Comparison of ENCODE assay signal across 13 mouse cellular contexts in the genomic region with DNA sequence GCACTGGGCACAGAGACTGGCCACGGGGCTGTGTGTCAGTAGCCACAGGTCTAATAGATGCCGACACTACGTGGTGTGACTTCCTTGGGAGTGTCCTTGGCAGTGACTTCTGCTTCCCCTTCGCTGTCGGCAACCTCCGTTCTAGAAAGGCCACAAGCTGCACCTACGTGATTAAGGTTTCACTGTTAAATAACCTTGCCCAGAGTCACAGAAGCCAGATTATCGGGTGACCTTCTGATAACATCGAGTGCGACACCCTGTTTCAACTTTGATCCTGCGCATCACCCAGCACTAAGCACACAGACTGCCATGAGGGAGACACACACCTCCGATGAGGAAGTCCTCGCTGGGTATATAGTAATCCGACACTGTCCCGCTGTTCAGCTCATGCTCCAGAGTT. TPM values are rescaled to one million over a fixed set of nuclear protein-coding genes. Genes with fewer than 3 reads are reported as not detected.
A peak's percentile ranks its signal among the peaks of the same experiment; 100 is the strongest.
DNase-seq lines count a peak whose midpoint lies in the region; ATAC-seq and TF ChIP-seq lines count a peak whose summit lies in the region.
"Had no signal": no experiment of that assay in that cellular context is flagged by ENCODE, and none has a peak within 500 bp of the region (broad histone marks: within the 10 kb centered on the region; RNA-seq: fewer than 3 reads in every experiment).

No protein-coding gene starts in this region.

- peak overlapping the region; percentile 22; the same call in 1 of the 2 replicates for H3K9ac ChIP-seq in heart, embryonic 16.5 days (ENCODE audit: low read length)
- H3K9ac ChIP-seq in heart, embryonic 11.5 days (ENCODE audit: low read depth, low read length), result no peak overlapping the region
- peak overlapping the region; percentile 44 for H3K9ac ChIP-seq in MEL (ENCODE audit: control insufficient read depth, low read depth, low read length, poor library complexity, severe bottlenecking)
- H3K9ac ChIP-seq in intestine, postnatal 0 days (ENCODE audit: low read depth, low read length), result no peak overlapping the region
- no peak overlapping the region for H3K9ac ChIP-seq in hindbrain, postnatal 0 days (replicated peaks; ENCODE audit: low read length)
- H3K9ac ChIP-seq: limb, embryonic 12.5 days; stomach, embryonic 15.5 days had no signal

- peaks cover 11% of the 10 kb centered on the region for H3K4me1 ChIP-seq in heart, embryonic 16.5 days (ENCODE audit: control insufficient read depth, insufficient read depth, low read length)
- H3K4me1 ChIP-seq in heart, embryonic 11.5 days (ENCODE audit: control insufficient read depth, insufficient read depth, low read length), result peaks cover 5% of the 10 kb centered on the region
- peaks cover 9 to 28% of the 10 kb centered on the region in 2 experiments for H3K4me1 ChIP-seq in MEL (ENCODE audit: control insufficient read depth in 1 of 2, insufficient read depth in 2 of 2, low read length in 2 of 2)
- H3K4me1 ChIP-seq in intestine, postnatal 0 days (replicated peaks; ENCODE audit: control insufficient read depth, insufficient read depth, low read length), result 0 out of 2 replicates have a peak, but pooled peaks cover 5% of the 10 kb centered on the region
- peaks cover 11% of the 10 kb centered on the region; the same call in 1 of the 2 replicates for H3K4me1 ChIP-seq in hindbrain, postnatal 0 days (ENCODE audit: insufficient read depth, low read length)

- no peaks in the 10 kb centered on the region for H3K9me3 ChIP-seq in heart, embryonic 16.5 days (replicated peaks; ENCODE audit: control insufficient read depth, low read length)
- no peaks in the 10 kb centered on the region; the same call in 1 of the 2 replicates for H3K9me3 ChIP-seq in heart, embryonic 11.5 days (replicated peaks; ENCODE audit: control insufficient read depth, low read length)
- no peaks in the 10 kb centered on the region for H3K9me3 ChIP-seq in MEL (replicated peaks; ENCODE audit: insufficient read depth, low read length)
- H3K9me3 ChIP-seq in intestine, postnatal 0 days (ENCODE audit: control insufficient read depth), result no peaks in the 10 kb centered on the region
- H3K9me3 ChIP-seq in hindbrain, postnatal 0 days (ENCODE audit: low read length), result no peaks in the 10 kb centered on the region
- H3K9me3 ChIP-seq: limb, embryonic 12.5 days; stomach, embryonic 15.5 days had no signal

- H3K27ac ChIP-seq in heart, embryonic 16.5 days (ENCODE audit: low read length), result no peak overlapping the region
- no peak overlapping the region for H3K27ac ChIP-seq in heart, embryonic 11.5 days (ENCODE audit: low read depth, low read length)
- H3K27ac ChIP-seq in MEL (ENCODE audit: control insufficient read depth, low read depth, low read length), result peak overlapping the region; percentile 51
- no peak overlapping the region for H3K27ac ChIP-seq in intestine, postnatal 0 days (ENCODE audit: low read depth, low read length)
- H3K27ac ChIP-seq in hindbrain, postnatal 0 days, result no peak overlapping the region
- H3K27ac ChIP-seq: limb, embryonic 12.5 days; stomach, embryonic 15.5 days had no signal

- ATAC-seq in heart, embryonic 16.5 days (replicated peaks; ENCODE audit: extremely low read depth, insufficient read depth, low FRiP score), result no peak
- ATAC-seq in heart, embryonic 11.5 days (replicated peaks; ENCODE audit: insufficient number of reproducible peaks, low FRiP score, low TSS enrichment), result no peak
- ATAC-seq in intestine, postnatal 0 days, result peak; percentile 52
- ATAC-seq in hindbrain, postnatal 0 days, result no peak

- H3K4me3 ChIP-seq in heart, embryonic 16.5 days (ENCODE audit: low read length), result peak overlapping the region; percentile 3; the same call in 1 of the 2 replicates
- H3K4me3 ChIP-seq in heart, embryonic 11.5 days (ENCODE audit: low read depth, low read length), result no peak overlapping the region
- H3K4me3 ChIP-seq in MEL (ENCODE audit: control insufficient read depth in 1 of 2, insufficient read depth in 1 of 2, low read depth in 2 of 2, low read length in 2 of 2), result peak overlapping the region; percentile 28 to 42
- H3K4me3 ChIP-seq in intestine, postnatal 0 days (ENCODE audit: low read depth, low read length), result no peak overlapping the region
- no peak overlapping the region for H3K4me3 ChIP-seq in hindbrain, postnatal 0 days (ENCODE audit: low read length)
- H3K4me3 ChIP-seq: limb, embryonic 12.5 days; stomach, embryonic 15.5 days had no signal

- H3K36me3 ChIP-seq in heart, embryonic 16.5 days (ENCODE audit: control insufficient read depth, insufficient read depth), result no peaks in the 10 kb centered on the region
- no peaks in the 10 kb centered on the region for H3K36me3 ChIP-seq in heart, embryonic 11.5 days (ENCODE audit: control insufficient read depth, insufficient read depth, low read length)
- peaks cover 0 to 24% of the 10 kb centered on the region in 2 experiments; a peak in 3 of 4 replicates for H3K36me3 ChIP-seq in MEL (ENCODE audit: control insufficient read depth in 1 of 2, insufficient read depth in 2 of 2, low read length in 2 of 2)
- no peaks in the 10 kb centered on the region for H3K36me3 ChIP-seq in intestine, postnatal 0 days (ENCODE audit: control insufficient read depth, insufficient read depth)
- H3K36me3 ChIP-seq in hindbrain, postnatal 0 days (ENCODE audit: insufficient read depth, low read length), result no peaks in the 10 kb centered on the region

- DNase-seq in MEL (ENCODE audit: low read depth, low spot score), result peak; percentile 98
- DNase-seq in natural killer cell, adult 2 months (ENCODE audit: low spot score in 2 of 2), result peak; percentile 48 to 51
- DNase-seq in layer of hippocampus, adult 9-10 months (ENCODE audit: low spot score), result no peak
- no peak for DNase-seq in hindbrain, postnatal 0 days (ENCODE audit: low spot score)
- no peak for DNase-seq in testis, postnatal 10 days (ENCODE audit: low spot score)
- DNase-seq: adrenal gland, postnatal 36 days; cerebellum, postnatal 25 days; lung, postnatal 14 days had no signal

- H3K27me3 ChIP-seq in heart, embryonic 16.5 days (ENCODE audit: control insufficient read depth, insufficient read depth, low read length), result no peaks in the 10 kb centered on the region
- H3K27me3 ChIP-seq in heart, embryonic 11.5 days (ENCODE audit: control insufficient read depth, insufficient read depth, low read length), result peaks cover 6% of the 10 kb centered on the region; the same call in 1 of the 2 replicates
- no peaks in the 10 kb centered on the region for H3K27me3 ChIP-seq in MEL (ENCODE audit: control insufficient read depth in 1 of 2, insufficient read depth in 2 of 2, low read length in 2 of 2)
- no peaks in the 10 kb centered on the region for H3K27me3 ChIP-seq in intestine, postnatal 0 days (replicated peaks; ENCODE audit: control insufficient read depth, insufficient read depth, low read length)
- no peaks in the 10 kb centered on the region for H3K27me3 ChIP-seq in hindbrain, postnatal 0 days (ENCODE audit: insufficient read depth, low read length)
- H3K27me3 ChIP-seq: stomach, embryonic 15.5 days had no signal

- no peak for TF ChIP-seq RAD21 in MEL (IDR thresholded peaks at IDR 0.05; ENCODE audit: low read depth, low read length)

- 37% methylated on average over 15 of the region's 15 CpGs for WGBS in heart, embryonic 16.5 days
- 52% methylated on average over 15 of the region's 15 CpGs for WGBS in heart, embryonic 11.5 days (ENCODE audit: insufficient replicate concordance)
- WGBS in intestine, postnatal 0 days, result 28% methylated on average over 15 of the region's 15 CpGs
- WGBS in hindbrain, postnatal 0 days, result 79% methylated on average over 15 of the region's 15 CpGs

- H3K4me2 ChIP-seq in heart, embryonic 16.5 days (ENCODE audit: low read depth, low read length), result peak overlapping the region; percentile 12; the same call in 1 of the 2 replicates
- H3K4me2 ChIP-seq in heart, embryonic 11.5 days, result no peak overlapping the region
- H3K4me2 ChIP-seq in intestine, postnatal 0 days (replicated peaks; ENCODE audit: low read depth), result peak overlapping the region; percentile 37; the same call in 1 of the 2 replicates
- no peak overlapping the region for H3K4me2 ChIP-seq in hindbrain, postnatal 0 days (ENCODE audit: low read depth, low read length)
- H3K4me2 ChIP-seq: limb, embryonic 12.5 days; stomach, embryonic 15.5 days had no signal

- TF ChIP-seq POLR2A in MEL (IDR thresholded peaks at IDR 0.05; ENCODE audit: control insufficient read depth in 1 of 2, insufficient read depth in 1 of 2, low read depth in 1 of 2, low read length in 2 of 2, poor library complexity in 1 of 2), result peak in 1 of 2 experiments; percentile 95; a peak in 2 of 4 replicates

- no peak for TF ChIP-seq CTCF in MEL (IDR thresholded peaks at IDR 0.05 in 2 of 3, conservative IDR thresholded peaks at IDR 0.05 in 1 of 3; ENCODE audit: control insufficient read depth in 1 of 3, insufficient read depth in 1 of 3, low read depth in 2 of 3, low read length in 3 of 3, poor library complexity in 1 of 3, severe bottlenecking in 1 of 3)
- no peak for TF ChIP-seq CTCF in intestine, postnatal 0 days (IDR thresholded peaks at IDR 0.05; ENCODE audit: low read depth)
- TF ChIP-seq CTCF in hindbrain, postnatal 0 days (IDR thresholded peaks at IDR 0.05; ENCODE audit: low read depth), result no peak

- no peak for TF ChIP-seq EP300 in MEL (IDR thresholded peaks at IDR 0.05; ENCODE audit: low read depth in 1 of 2, low read length in 2 of 2)

- H3K79me2 ChIP-seq in MEL (ENCODE audit: control insufficient read depth, insufficient read depth, low read length, poor library complexity), result peaks cover 12% of the 10 kb centered on the region

RNA-seq across cellular contexts. Expression of gene Zbtb42, which starts 9.8 kb away (rescaled TPM):
- 4.9 and 6.9 TPM in 2 replicates for polyA plus RNA-seq in heart, embryonic 16.5 days (2015; fragmentation: Nextera tagmentation; extraction: Ambion mirVana)
- polyA plus RNA-seq in heart, embryonic 11.5 days (2014; fragmentation: Nextera tagmentation; extraction: Ambion mirVana), result 2.8 and 4.2 TPM in 2 replicates
- 4.5 and 7.6 TPM in 2 replicates for total RNA-seq in MEL (2012; rRNA removed)
- polyA plus RNA-seq in MEL (2012; ENCODE audit: insufficient read depth in 1 of 2, insufficient read length in 2 of 2, low read depth in 1 of 2, low replicate concordance in 2 of 2, missing spikeins in 1 of 2), result 10 to 100 TPM in 1 of 2 experiments, not detected in 1; 11.4 TPM
- polyA plus RNA-seq in intestine, postnatal 0 days (2015; fragmentation: Nextera tagmentation; extraction: Ambion mirVana), result 8.1 and 8.3 TPM in 2 replicates
- total RNA-seq in hindbrain, postnatal 0 days (2014; rRNA removed), result 3.3 and 12.1 TPM in 2 replicates
- 2.2 and 3.7 TPM in 2 replicates for polyA plus RNA-seq in hindbrain, postnatal 0 days (2015; fragmentation: Nextera tagmentation; extraction: Ambion mirVana)

RNA-seq across cellular contexts. Expression of gene Akt1, which starts 13.8 kb away (rescaled TPM):
- 51.4 and 56.7 TPM in 2 replicates for polyA plus RNA-seq in heart, embryonic 16.5 days (2015; fragmentation: Nextera tagmentation; extraction: Ambion mirVana)
- 94.2 and 108 TPM in 2 replicates for polyA plus RNA-seq in heart, embryonic 11.5 days (2014; fragmentation: Nextera tagmentation; extraction: Ambion mirVana)
- total RNA-seq in MEL (2012; rRNA removed), result 289 and 322 TPM in 2 replicates
- 100 to 1,000 TPM; 764 to 827 TPM for polyA plus RNA-seq in MEL (2012; ENCODE audit: insufficient read depth in 1 of 2, insufficient read length in 2 of 2, low read depth in 1 of 2, low replicate concordance in 2 of 2, missing spikeins in 1 of 2)
- polyA plus RNA-seq in intestine, postnatal 0 days (2015; fragmentation: Nextera tagmentation; extraction: Ambion mirVana), result 121 and 125 TPM in 2 replicates
- total RNA-seq in hindbrain, postnatal 0 days (2014; rRNA removed), result 179 and 197 TPM in 2 replicates
- polyA plus RNA-seq in hindbrain, postnatal 0 days (2015; fragmentation: Nextera tagmentation; extraction: Ambion mirVana), result 90.8 and 97.4 TPM in 2 replicates

RNA-seq across cellular contexts. Expression of gene Cep170b, which starts 31.8 kb away (rescaled TPM):
- 4.3 and 5.1 TPM in 2 replicates for polyA plus RNA-seq in heart, embryonic 16.5 days (2015; fragmentation: Nextera tagmentation; extraction: Ambion mirVana)
- 2.6 and 3.1 TPM in 2 replicates for polyA plus RNA-seq in heart, embryonic 11.5 days (2014; fragmentation: Nextera tagmentation; extraction: Ambion mirVana)
- total RNA-seq in MEL (2012; rRNA removed), result 40.0 and 49.7 TPM in 2 replicates
- polyA plus RNA-seq in MEL (2012; ENCODE audit: insufficient read depth in 1 of 2, insufficient read length in 2 of 2, low read depth in 1 of 2, low replicate concordance in 2 of 2, missing spikeins in 1 of 2), result 10 to 100 TPM in 1 of 2 experiments, not detected in 1; 64.0 TPM
- 12.7 and 13.4 TPM in 2 replicates for polyA plus RNA-seq in intestine, postnatal 0 days (2015; fragmentation: Nextera tagmentation; extraction: Ambion mirVana)
- 118 and 123 TPM in 2 replicates for total RNA-seq in hindbrain, postnatal 0 days (2014; rRNA removed)
- polyA plus RNA-seq in hindbrain, postnatal 0 days (2015; fragmentation: Nextera tagmentation; extraction: Ambion mirVana), result 34.0 and 39.0 TPM in 2 replicates

RNA-seq across cellular contexts. Expression of gene Siva1, which starts 44.0 kb away (rescaled TPM):
- polyA plus RNA-seq in heart, embryonic 16.5 days (2015; fragmentation: Nextera tagmentation; extraction: Ambion mirVana), result 117 and 139 TPM in 2 replicates
- 141 and 156 TPM in 2 replicates for polyA plus RNA-seq in heart, embryonic 11.5 days (2014; fragmentation: Nextera tagmentation; extraction: Ambion mirVana)
- 591 and 659 TPM in 2 replicates for total RNA-seq in MEL (2012; rRNA removed)
- 100 to 1,000 TPM in 1 of 2 experiments, not detected in 1; 531 TPM for polyA plus RNA-seq in MEL (2012; ENCODE audit: insufficient read depth in 1 of 2, insufficient read length in 2 of 2, low read depth in 1 of 2, low replicate concordance in 2 of 2, missing spikeins in 1 of 2)
- polyA plus RNA-seq in intestine, postnatal 0 days (2015; fragmentation: Nextera tagmentation; extraction: Ambion mirVana), result 52.6 and 54.5 TPM in 2 replicates
- total RNA-seq in hindbrain, postnatal 0 days (2014; rRNA removed), result 24.1 and 34.8 TPM in 2 replicates
- 59.3 and 62.2 TPM in 2 replicates for polyA plus RNA-seq in hindbrain, postnatal 0 days (2015; fragmentation: Nextera tagmentation; extraction: Ambion mirVana)

Comparison
In these comparisons a context has a peak if more than half of its experiments do, and no peak if none do; other contexts are left out.
1. H3K4me2 ChIP-seq: peak in heart, embryonic 16.5 days (single experiment) and intestine, postnatal 0 days (single experiment); none in heart, embryonic 11.5 days (single experiment) and hindbrain, postnatal 0 days (single experiment).
2. H3K4me3 ChIP-seq: peak in heart, embryonic 16.5 days (single experiment) and MEL (2 of 2); none in heart, embryonic 11.5 days (single experiment), intestine, postnatal 0 days (single experiment) and hindbrain, postnatal 0 days (single experiment).
3. H3K9ac ChIP-seq: peak in heart, embryonic 16.5 days (single experiment) and MEL (single experiment); none in heart, embryonic 11.5 days (single experiment), intestine, postnatal 0 days (single experiment) and hindbrain, postnatal 0 days (single experiment).
4. DNase-seq: peak in MEL (single experiment) and natural killer cell, adult 2 months (2 of 2); none in layer of hippocampus, adult 9-10 months (single experiment), hindbrain, postnatal 0 days (single experiment) and testis, postnatal 10 days (single experiment).